Mouse (Mus musculus) heart, postnatal 25 days (tissue): ENCODE results near the gene Evi5. TPM values are rescaled to one million over a fixed set of nuclear protein-coding genes. Genes with fewer than 3 reads are reported as not detected.
"Not testable (repeated sequence)": the region's sequence is repeated elsewhere in the genome, so short reads cannot be mapped to it uniquely, and the experiment has no call there.

Experiments used
- DNase-seq: peaks from one replicate; pipeline ENCODE4 v3.0.0; 2022; ENCODE audit warnings: low spot score
- intact Hi-C: fragments of 180-260 bp; cut with DNase I; formaldehyde crosslinking; loops from one replicate; pipeline ENCODE4 v1.15.1; 2025
- total RNA-seq, 2 experiments: library from RNA; stranded (reverse); gene quantifications; 2 replicates each; pipeline ENCODE4 v1.2.3; 2021

Evi5 gene
- total RNA-seq: 10 to 100 TPM; 17.9 to 22.1 TPM

GRCm38 (mm10) chr5:107874561-107875260, at the start of gene Evi5:
Gene Evi5 (minus strand): TSS chr5:107875107.
- intact Hi-C loops: loop anchor here (5.0 kb wide), 1 partner anchor 82 kb away; no protein-coding TSS in a partner anchor
- no peak for DNase-seq

- intact Hi-C loops: loop anchor here (2.0 kb wide), 2 partner anchors 80 to 104 kb away; no protein-coding TSS in a partner anchor
- no peak for DNase-seq
Observed at GRCm38 (mm10) chr5:107924564-107924963, 49.7 kb upstream of the Evi5 start.

GRCm38 (mm10) chr5:107922836-107923235, 47.9 kb upstream of the Evi5 start:
- no peak for DNase-seq
- intact Hi-C loops: no loop called here

GRCm38 (mm10) chr5:107921400-107922252, 46.7 kb upstream of the Evi5 start:
- intact Hi-C loops: loop anchor here (2.0 kb wide), 2 partner anchors 65 to 113 kb away; partner anchors contain the start of gene Fam69a
- no peak for DNase-seq

- intact Hi-C loops: no loop called here
- DNase-seq: no peak
Observed at GRCm38 (mm10) chr5:107915280-107915679, 40.4 kb upstream of the Evi5 start.

GRCm38 (mm10) chr5:107911012-107911411, 36.1 kb upstream of the Evi5 start:
- intact Hi-C loops: no loop called here
- DNase-seq: no peak

- DNase-seq: no peak
- intact Hi-C loops: no loop called here
Observed at GRCm38 (mm10) chr5:107910084-107910616, 35.2 kb upstream of the Evi5 start.

GRCm38 (mm10) chr5:107909668-107910067, 34.8 kb upstream of the Evi5 start:
- intact Hi-C loops: loop anchor here (10.0 kb wide), 1 partner anchor 225 kb away; the partner anchor contains the start of genes Ccdc18 and Tmed5

GRCm38 (mm10) chr5:107908514-107909110, 33.7 kb upstream of the Evi5 start:
- DNase-seq: no peak
- intact Hi-C loops: loop anchor here (10.0 kb wide), 1 partner anchor 226 kb away; the partner anchor contains the start of genes Ccdc18 and Tmed5

More at GRCm38 (mm10) chr5:107909668-107910067, 34.8 kb upstream of the Evi5 start:
- DNase-seq: no peak

GRCm38 (mm10) chr5:107904325-107904724, 29.4 kb upstream of the Evi5 start:
- no peak for DNase-seq
- intact Hi-C loops: loop anchor here (10.0 kb wide), 1 partner anchor 230 kb away; the partner anchor contains the start of genes Ccdc18 and Tmed5

- intact Hi-C loops: loop anchor here (2.0 to 10.0 kb wide), 2 partner anchors 32 to 234 kb away; partner anchors contain the start of genes Ccdc18 and Tmed5
- DNase-seq: no peak
Observed at GRCm38 (mm10) chr5:107901014-107901615, 26.2 kb upstream of the Evi5 start.

- DNase-seq: peak; percentile 89
- intact Hi-C loops: loop anchor here (2.0 to 10.0 kb wide), 2 partner anchors 32 to 234 kb away; partner anchors contain the start of genes Ccdc18 and Tmed5
Observed at GRCm38 (mm10) chr5:107900206-107901013, 25.5 kb upstream of the Evi5 start, which contains the start of gene Rpl5. Gene Rpl5 (plus strand): TSS chr5:107900502.

- intact Hi-C loops: no loop called here
Observed at GRCm38 (mm10) chr5:107896265-107896664, 21.4 kb upstream of the Evi5 start.

GRCm38 (mm10) chr5:107894676-107895075, 19.8 kb upstream of the Evi5 start:
- intact Hi-C loops: loop anchor here (5.0 kb wide), 1 partner anchor 102 kb away; no protein-coding TSS in a partner anchor
- DNase-seq: no peak

More at GRCm38 (mm10) chr5:107896265-107896664, 21.4 kb upstream of the Evi5 start:
- DNase-seq: no peak

- intact Hi-C loops: loop anchor here (2.0 to 5.0 kb wide), 2 partner anchors 99 to 279 kb away; no protein-coding TSS in a partner anchor
- DNase-seq: not testable (repeated sequence)
Observed at GRCm38 (mm10) chr5:107891515-107891914, 16.6 kb upstream of the Evi5 start.

- DNase-seq: no peak
- intact Hi-C loops: loop anchor here (2.0 to 5.0 kb wide), 2 partner anchors 98 to 277 kb away; no protein-coding TSS in a partner anchor
Observed at GRCm38 (mm10) chr5:107889994-107890888, 15.3 kb upstream of the Evi5 start.

- intact Hi-C loops: no loop called here
- no peak for DNase-seq
Observed at GRCm38 (mm10) chr5:107880710-107881109, 5.8 kb upstream of the Evi5 start.
